8 mouse cellular contexts compared by ENCODE assay signal in the genomic region with DNA sequence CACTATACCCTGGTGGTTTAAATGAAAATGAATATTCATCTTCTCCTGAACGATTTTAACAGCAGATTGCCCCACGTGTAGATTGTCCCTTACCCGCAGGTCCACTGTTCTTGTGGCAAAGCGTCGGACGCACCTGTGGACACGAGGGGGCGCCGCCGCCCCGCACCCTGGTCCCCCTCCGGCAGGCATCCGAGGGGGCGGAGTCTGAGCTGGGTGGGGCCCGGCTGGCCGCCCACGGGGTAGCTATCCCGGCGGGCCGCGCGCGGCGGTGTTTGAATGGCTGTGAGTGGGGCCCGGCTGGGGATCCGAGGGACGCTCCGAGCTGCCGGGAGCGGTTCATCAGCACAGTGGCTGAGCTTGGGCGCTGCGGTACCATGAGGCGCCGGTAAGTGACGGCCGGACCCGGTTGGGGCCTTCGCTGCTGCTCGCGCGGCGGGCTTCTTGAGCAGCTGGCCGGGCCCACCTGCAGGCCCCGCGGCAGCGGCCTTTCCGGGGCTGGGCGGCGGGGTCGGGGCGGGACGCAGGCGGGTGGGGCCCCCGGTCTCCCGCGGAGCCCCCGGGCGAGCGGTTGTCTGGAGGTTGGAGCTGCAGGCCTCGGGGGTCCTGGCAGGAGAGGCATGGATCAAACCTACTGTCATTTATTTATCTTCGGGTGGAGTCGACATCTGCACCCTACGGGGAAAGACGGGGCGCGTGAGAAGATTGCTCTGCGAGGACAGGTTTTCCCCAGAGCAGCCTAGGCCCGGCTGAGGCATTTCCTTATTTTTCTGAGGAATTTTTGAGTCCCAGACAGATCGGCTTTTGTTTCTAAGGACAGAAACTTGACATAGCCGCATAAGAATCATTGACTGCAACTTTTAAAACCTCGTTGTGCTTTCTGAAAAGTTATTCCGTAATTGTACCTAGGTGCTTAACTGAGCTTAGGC. TPM values are rescaled to one million over a fixed set of nuclear protein-coding genes. Genes with fewer than 3 reads are reported as not detected.
DNase-seq lines count a peak whose midpoint lies in the region; ATAC-seq and TF ChIP-seq lines count a peak whose summit lies in the region.

Katnbl1 (plus strand) TSS at position 239 of the 926 bp plus-strand sequence.

- H3K27ac ChIP-seq in bone marrow, adult 2 months (ENCODE audit: control insufficient read depth, insufficient read depth, low read depth, low read length, poor library complexity) = peak within 1 kb of the TSS; percentile 88
- peak within 1 kb of the TSS; percentile 85 for H3K27ac ChIP-seq in embryonic facial prominence, embryonic 15.5 days (replicated peaks)
- peak within 1 kb of the TSS; percentile 98 for H3K27ac ChIP-seq in heart, embryonic 10.5 days
- peak within 1 kb of the TSS; percentile 92 for H3K27ac ChIP-seq in kidney, embryonic 15.5 days

- ATAC-seq in embryonic facial prominence, embryonic 15.5 days (ENCODE audit: insufficient number of reproducible peaks, low FRiP score, low TSS enrichment, low read depth) = peak; percentile 98
- peak; percentile 100 for ATAC-seq in kidney, embryonic 15.5 days (replicated peaks; ENCODE audit: low FRiP score)
- peak; percentile 94 for ATAC-seq in monocyte, adult 5-6 weeks (replicated peaks; ENCODE audit: insufficient number of reproducible peaks, low FRiP score, low TSS enrichment, poor library complexity, severe bottlenecking)

- peak within 1 kb of the TSS; percentile 94 for H3K4me3 ChIP-seq in bone marrow, adult 2 months (replicated peaks; ENCODE audit: control insufficient read depth, low read depth, low read length)
- H3K4me3 ChIP-seq in embryonic facial prominence, embryonic 15.5 days (replicated peaks) = peak within 1 kb of the TSS; percentile 67
- H3K4me3 ChIP-seq in heart, embryonic 10.5 days = peak within 1 kb of the TSS; percentile 98
- peak within 1 kb of the TSS; percentile 96 for H3K4me3 ChIP-seq in kidney, embryonic 15.5 days (replicated peaks)

- peak; percentile 91 for DNase-seq in 416B (ENCODE audit: low read depth)
- DNase-seq in heart, embryonic 10.5 days (ENCODE audit: low spot score) = peak; percentile 97
- peak; percentile 98 for DNase-seq in liver
- DNase-seq in spleen, postnatal 4 days (ENCODE audit: low spot score in 2 of 2) = peak; percentile 98 to 99

- H3K9me3 ChIP-seq in embryonic facial prominence, embryonic 15.5 days (replicated peaks) = no peaks in the 10 kb centered on the region
- no peaks in the 10 kb centered on the region for H3K9me3 ChIP-seq in heart, embryonic 10.5 days
- no peaks in the 10 kb centered on the region for H3K9me3 ChIP-seq in kidney, embryonic 15.5 days (replicated peaks)

- peak within 1 kb of the TSS; percentile 71 for H3K9ac ChIP-seq in embryonic facial prominence, embryonic 15.5 days
- peak within 1 kb of the TSS; percentile 96 for H3K9ac ChIP-seq in kidney, embryonic 15.5 days

- H3K4me1 ChIP-seq in bone marrow, adult 2 months (ENCODE audit: control insufficient read depth, insufficient read depth, low read length) = no peaks in the 10 kb centered on the region
- peaks cover 7% of the 10 kb centered on the region; the same call in 1 of the 2 replicates for H3K4me1 ChIP-seq in embryonic facial prominence, embryonic 15.5 days
- peaks cover 7% of the 10 kb centered on the region; the same call in 1 of the 2 replicates for H3K4me1 ChIP-seq in heart, embryonic 10.5 days
- peaks cover 11% of the 10 kb centered on the region; the same call in 1 of the 2 replicates for H3K4me1 ChIP-seq in kidney, embryonic 15.5 days

- H3K4me2 ChIP-seq in embryonic facial prominence, embryonic 15.5 days (replicated peaks) = peak within 1 kb of the TSS; percentile 56
- H3K4me2 ChIP-seq in kidney, embryonic 15.5 days = peak within 1 kb of the TSS; percentile 64

- H3K27me3 ChIP-seq in embryonic facial prominence, embryonic 15.5 days = no peaks in the 10 kb centered on the region
- H3K27me3 ChIP-seq in heart, embryonic 10.5 days (ENCODE audit: insufficient read depth, poor library complexity, severe bottlenecking) = no peaks in the 10 kb centered on the region
- peaks cover 7% of the 10 kb centered on the region; the same call in 1 of the 2 replicates for H3K27me3 ChIP-seq in kidney, embryonic 15.5 days

- H3K36me3 ChIP-seq in embryonic facial prominence, embryonic 15.5 days = no peaks in the 10 kb centered on the region
- no peaks in the 10 kb centered on the region for H3K36me3 ChIP-seq in heart, embryonic 10.5 days
- H3K36me3 ChIP-seq in kidney, embryonic 15.5 days = no peaks in the 10 kb centered on the region

- under 1% methylated on average over 72 of the region's 72 CpGs for WGBS in bone marrow, adult 2 months
- under 1% methylated on average over 72 of the region's 72 CpGs for WGBS in embryonic facial prominence, embryonic 15.5 days
- under 1% methylated on average over 72 of the region's 72 CpGs for WGBS in heart, embryonic 10.5 days
- under 1% methylated on average over 71 of the region's 72 CpGs for WGBS in kidney, embryonic 15.5 days

- TF ChIP-seq POLR2A in bone marrow, adult 2 months (IDR thresholded peaks at IDR 0.05; ENCODE audit: borderline replicate concordance, control insufficient read depth, low read depth, low read length) = peak; percentile 77; the same call in 1 of the 2 replicates

- peak; percentile 92 for TF ChIP-seq CTCF in bone marrow, adult 2 months (IDR thresholded peaks at IDR 0.05; ENCODE audit: control insufficient read depth, insufficient read depth, low read length)

RNA-seq across cellular contexts. Expression of gene Katnbl1, which starts in this region (rescaled TPM):
- polyA plus RNA-seq in bone marrow, adult 2 months (2011; ENCODE audit: insufficient read depth, insufficient read length, low replicate concordance, missing spikeins) = 5.9 and 10.2 TPM in 2 replicates
- polyA plus RNA-seq in embryonic facial prominence, embryonic 15.5 days (2015; fragmentation: Nextera tagmentation; extraction: Ambion mirVana) = 49.0 and 50.4 TPM in 2 replicates
- 27.4 and 36.6 TPM in 2 replicates for polyA plus RNA-seq in heart, embryonic 10.5 days (2016; fragmentation: Nextera tagmentation; extraction: Ambion mirVana)
- 38.4 and 42.3 TPM in 2 replicates for polyA plus RNA-seq in kidney, embryonic 15.5 days (2015; fragmentation: Nextera tagmentation; extraction: Ambion mirVana)
- 11.0 to 20.2 TPM (median 14.8 TPM) in 3 replicates for total RNA-seq in monocyte, adult 5-6 weeks (2017)

Comparison
In these comparisons a context has a peak if more than half of its experiments do, and no peak if none do; other contexts are left out.
1. Peak in every context shown above with its lines: DNase-seq, ATAC-seq, H3K4me3 ChIP-seq and H3K27ac ChIP-seq.